Mouse (Mus musculus) megakaryocyte, embryonic 14.5 days (primary cell): ENCODE results near the gene Tomm34.

Experiments
- FLI1 ChIP-seq: IDR thresholded peaks from 2 replicates; pipeline ENCODE4 v1.6.1; 2012; ENCODE audit warnings: low read length, inconsistent platforms, mixed read lengths
- GATA1 ChIP-seq: IDR thresholded peaks from 3 replicates; pipeline ENCODE4 v1.6.1; 2012; ENCODE audit warnings: mixed read lengths, low read length, inconsistent platforms, borderline replicate concordance

GRCm38 (mm10) chr2:164087416-164088017 is 16.5 kb upstream of the Tomm34 start:
- TF ChIP-seq GATA1 (no peak), FLI1 (no peak)
